Mouse (Mus musculus): ENCODE measurements around the gene Pin1. TPM values are rescaled to one million over a fixed set of nuclear protein-coding genes. Genes with fewer than 3 reads are reported as not detected.

Gene Pin1
- polyA plus RNA-seq, 1 experiment, result not detected

DNA sequence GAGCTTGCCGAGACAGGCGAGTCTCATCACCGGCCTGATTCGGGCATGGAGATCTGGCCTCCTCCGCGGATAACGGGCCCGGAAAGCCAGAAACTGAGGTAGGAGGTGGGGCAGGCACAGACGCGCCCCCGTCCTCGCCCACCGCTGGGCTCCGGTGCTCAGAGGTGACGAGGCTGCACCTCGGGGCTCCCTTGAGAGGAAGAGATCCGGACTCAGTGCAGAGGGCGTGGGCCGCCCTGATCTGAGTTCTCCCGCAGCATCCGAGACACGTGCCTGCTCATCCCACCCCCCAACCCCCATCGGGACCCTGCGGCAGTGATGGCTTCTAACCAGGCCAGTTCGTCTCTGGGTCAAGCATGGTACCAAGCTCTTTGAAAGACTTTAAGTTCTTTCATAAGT, 364 bp downstream of the Pin1 start:
- no peak for TF ChIP-seq CTCF (IDR thresholded peaks at IDR 0.05; ENCODE audit: insufficient read depth, low read depth, low read length)
- no peak for TF ChIP-seq POLR2A (IDR thresholded peaks at IDR 0.05; ENCODE audit: insufficient read depth, low read depth, low read length)
- WGBS, result 0% methylated on average over 25 of the region's 25 CpGs
- Histone ChIP-seq H3K4me3 (ENCODE audit: insufficient read depth, low read depth, low read length) (peak overlapping the region; percentile 67), H3K27ac (ENCODE audit: insufficient read depth, low read depth, low read length) (no peak overlapping the region), H3K4me1 (ENCODE audit: control insufficient read depth, insufficient read depth, low read length) (peaks cover 10% of the 10 kb centered on the region)

GRCm38 (mm10) chr9:20653859-20654258, 2.0 kb downstream of the Pin1 start:
- Histone ChIP-seq H3K4me1 (ENCODE audit: control insufficient read depth, insufficient read depth, low read length) (peaks cover 14% of the 10 kb centered on the region), H3K27ac (ENCODE audit: insufficient read depth, low read depth, low read length) (no peak overlapping the region), H3K4me3 (ENCODE audit: insufficient read depth, low read depth, low read length) (no peak overlapping the region)
- WGBS, result 81% methylated on average over 3 of the region's 3 CpGs
- TF ChIP-seq CTCF (IDR thresholded peaks at IDR 0.05; ENCODE audit: insufficient read depth, low read depth, low read length), result no peak
- TF ChIP-seq POLR2A (IDR thresholded peaks at IDR 0.05; ENCODE audit: insufficient read depth, low read depth, low read length), result no peak

DNA sequence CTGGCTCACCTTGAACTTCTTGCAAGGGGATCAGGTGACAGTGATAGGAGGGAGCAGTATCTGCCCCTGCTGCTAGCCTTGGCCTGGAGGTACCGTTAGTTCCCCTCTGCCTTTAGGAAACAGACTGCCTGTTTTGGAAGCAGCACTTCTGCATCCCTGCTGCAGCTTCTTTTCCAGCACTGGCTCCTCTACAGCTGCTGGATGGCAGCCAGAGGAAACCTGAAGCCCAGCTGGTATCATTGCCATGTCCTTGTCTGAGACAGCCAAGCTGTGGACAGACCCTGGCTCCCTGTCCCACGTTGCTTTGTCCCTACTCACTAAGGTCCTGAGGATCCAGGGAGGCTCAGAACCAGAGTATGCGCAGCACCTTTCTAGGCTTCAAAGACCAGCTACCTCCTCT, 5.7 kb downstream of the Pin1 start:
- TF ChIP-seq POLR2A (IDR thresholded peaks at IDR 0.05; ENCODE audit: insufficient read depth, low read depth, low read length) (no peak), CTCF (IDR thresholded peaks at IDR 0.05; ENCODE audit: insufficient read depth, low read depth, low read length) (no peak)
- 59% methylated on average over 3 of the region's 3 CpGs for WGBS
- Histone ChIP-seq H3K4me1 (ENCODE audit: control insufficient read depth, insufficient read depth, low read length) (peaks cover 17% of the 10 kb centered on the region), H3K4me3 (ENCODE audit: insufficient read depth, low read depth, low read length) (no peak overlapping the region), H3K27ac (ENCODE audit: insufficient read depth, low read depth, low read length) (no peak overlapping the region)

- TF ChIP-seq POLR2A (IDR thresholded peaks at IDR 0.05; ENCODE audit: insufficient read depth, low read depth, low read length), result no peak
- peak; percentile 76 for TF ChIP-seq CTCF (IDR thresholded peaks at IDR 0.05; ENCODE audit: insufficient read depth, low read depth, low read length)
- 35% methylated on average over 3 of the region's 3 CpGs for WGBS
- Histone ChIP-seq H3K27ac (ENCODE audit: insufficient read depth, low read depth, low read length) (no peak overlapping the region), H3K4me3 (ENCODE audit: insufficient read depth, low read depth, low read length) (no peak overlapping the region), H3K4me1 (ENCODE audit: control insufficient read depth, insufficient read depth, low read length) (peaks cover 19% of the 10 kb centered on the region)
Measured at GRCm38 (mm10) chr9:20662325-20662724, 10.4 kb downstream of the Pin1 start.

GRCm38 (mm10) chr9:20662874-20663273, 11.0 kb downstream of the Pin1 start:
- H3K27ac ChIP-seq (ENCODE audit: insufficient read depth, low read depth, low read length), result no peak overlapping the region
- H3K4me3 ChIP-seq (ENCODE audit: insufficient read depth, low read depth, low read length), result no peak overlapping the region
- peaks cover 15% of the 10 kb centered on the region for H3K4me1 ChIP-seq (ENCODE audit: control insufficient read depth, insufficient read depth, low read length)
- 90% methylated on average over 8 of the region's 8 CpGs for WGBS
- TF ChIP-seq CTCF (IDR thresholded peaks at IDR 0.05; ENCODE audit: insufficient read depth, low read depth, low read length) (no peak), POLR2A (IDR thresholded peaks at IDR 0.05; ENCODE audit: insufficient read depth, low read depth, low read length) (no peak)

- TF ChIP-seq POLR2A (IDR thresholded peaks at IDR 0.05; ENCODE audit: insufficient read depth, low read depth, low read length) (no peak), CTCF (IDR thresholded peaks at IDR 0.05; ENCODE audit: insufficient read depth, low read depth, low read length) (no peak)
- no peak overlapping the region for H3K27ac ChIP-seq (ENCODE audit: insufficient read depth, low read depth, low read length)
- no peak overlapping the region for H3K4me3 ChIP-seq (ENCODE audit: insufficient read depth, low read depth, low read length)
- H3K4me1 ChIP-seq (ENCODE audit: control insufficient read depth, insufficient read depth, low read length), result peaks cover 15% of the 10 kb centered on the region
- WGBS, result 70% methylated on average over 2 of the region's 2 CpGs
Measured at GRCm38 (mm10) chr9:20663956-20664355, 12.1 kb downstream of the Pin1 start.

- WGBS, result 59% methylated on average over 2 of the region's 2 CpGs
- no peak overlapping the region for H3K27ac ChIP-seq (ENCODE audit: insufficient read depth, low read depth, low read length)
- no peak overlapping the region for H3K4me3 ChIP-seq (ENCODE audit: insufficient read depth, low read depth, low read length)
- peaks cover 13% of the 10 kb centered on the region for H3K4me1 ChIP-seq (ENCODE audit: control insufficient read depth, insufficient read depth, low read length)
- TF ChIP-seq CTCF (IDR thresholded peaks at IDR 0.05; ENCODE audit: insufficient read depth, low read depth, low read length), result no peak
- no peak for TF ChIP-seq POLR2A (IDR thresholded peaks at IDR 0.05; ENCODE audit: insufficient read depth, low read depth, low read length)
Measured at GRCm38 (mm10) chr9:20664366-20664765, 12.5 kb downstream of the Pin1 start.

GRCm38 (mm10) chr9:20664982-20665637, 13.2 kb downstream of the Pin1 start:
- H3K27ac ChIP-seq (ENCODE audit: insufficient read depth, low read depth, low read length), result no peak overlapping the region
- H3K4me3 ChIP-seq (ENCODE audit: insufficient read depth, low read depth, low read length), result no peak overlapping the region
- TF ChIP-seq POLR2A (IDR thresholded peaks at IDR 0.05; ENCODE audit: insufficient read depth, low read depth, low read length) (no peak), CTCF (IDR thresholded peaks at IDR 0.05; ENCODE audit: insufficient read depth, low read depth, low read length) (no peak)
- peaks cover 13% of the 10 kb centered on the region for H3K4me1 ChIP-seq (ENCODE audit: control insufficient read depth, insufficient read depth, low read length)
- WGBS, result 84% methylated on average over 5 of the region's 5 CpGs

DNA sequence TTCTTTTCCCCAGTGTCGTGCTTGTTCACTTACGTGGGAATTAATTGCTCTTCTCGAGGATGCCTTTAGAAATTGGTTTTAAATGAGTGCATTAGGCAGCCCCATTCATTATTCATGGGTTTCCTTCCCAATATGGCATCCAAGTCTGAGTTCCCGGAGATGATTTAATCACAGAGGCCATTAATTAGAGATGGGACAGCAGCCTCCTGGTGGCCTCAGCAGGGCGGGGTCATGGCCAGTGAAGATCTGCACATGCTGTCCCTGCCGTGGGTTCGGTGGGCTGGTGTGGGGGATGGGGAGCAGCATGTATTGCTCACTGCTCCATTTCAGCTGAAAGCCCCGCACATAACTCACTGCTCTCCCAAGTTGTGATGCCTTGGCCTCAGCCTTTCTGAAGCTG, 14.0 kb downstream of the Pin1 start:
- no peak overlapping the region for H3K4me3 ChIP-seq (ENCODE audit: insufficient read depth, low read depth, low read length)
- peaks cover 13% of the 10 kb centered on the region for H3K4me1 ChIP-seq (ENCODE audit: control insufficient read depth, insufficient read depth, low read length)
- 17% methylated on average over 8 of the region's 8 CpGs for WGBS
- no peak overlapping the region for H3K27ac ChIP-seq (ENCODE audit: insufficient read depth, low read depth, low read length)
- TF ChIP-seq CTCF (IDR thresholded peaks at IDR 0.05; ENCODE audit: insufficient read depth, low read depth, low read length) (no peak), POLR2A (IDR thresholded peaks at IDR 0.05; ENCODE audit: insufficient read depth, low read depth, low read length) (no peak)

All from olfactory bulb, adult 2 months (tissue).